Mouse (Mus musculus): ENCODE data around the gene Tex35. TPM values are rescaled to one million over a fixed set of nuclear protein-coding genes. Genes with fewer than 3 reads are reported as not detected.

The Tex35 gene
- polyA plus RNA-seq, 1 experiment from 2014 or later, result not detected

GRCm38 (mm10) chr1:157114492-157114891 is 6.0 kb upstream of the Tex35 start:
- H3K9ac ChIP-seq (replicated peaks), result no peak overlapping the region
- H3K9me3 ChIP-seq, result no peaks in the 10 kb centered on the region
- WGBS, result 48% methylated on average over 2 of the region's 2 CpGs
- H3K4me1 ChIP-seq, result no peaks in the 10 kb centered on the region
- H3K27ac ChIP-seq (replicated peaks), result no peak overlapping the region
- ATAC-seq (replicated peaks), result peak; percentile 69; the same call in 1 of the 2 replicates
- H3K36me3 ChIP-seq, result no peaks in the 10 kb centered on the region
- H3K4me2 ChIP-seq (replicated peaks), result no peak overlapping the region
- no peak overlapping the region for H3K4me3 ChIP-seq
- H3K27me3 ChIP-seq, result no peaks in the 10 kb centered on the region

- ATAC-seq (replicated peaks), result no peak
- Histone ChIP-seq H3K4me1 (no peaks in the 10 kb centered on the region), H3K27ac (replicated peaks) (no peak overlapping the region), H3K36me3 (no peaks in the 10 kb centered on the region), H3K4me3 (no peak overlapping the region), H3K4me2 (replicated peaks) (no peak overlapping the region), H3K9me3 (no peaks in the 10 kb centered on the region), H3K9ac (replicated peaks) (no peak overlapping the region), H3K27me3 (no peaks in the 10 kb centered on the region)
- 84% methylated on average over 6 of the region's 6 CpGs for WGBS
Observed at GRCm38 (mm10) chr1:157110287-157110835, 1.9 kb upstream of the Tex35 start.

- no peaks in the 10 kb centered on the region for H3K36me3 ChIP-seq
- H3K27ac ChIP-seq (replicated peaks), result peak overlapping the region; percentile 41
- no peaks in the 10 kb centered on the region for H3K27me3 ChIP-seq
- WGBS, result 15% methylated on average over 19 of the region's 19 CpGs
- 0 out of 2 replicates have a peak overlapping the region, but pooled peaks have one; percentile 9 for H3K9ac ChIP-seq (replicated peaks)
- H3K4me1 ChIP-seq, result peaks cover 8% of the 10 kb centered on the region; the same call in 1 of the 2 replicates
- peak overlapping the region; percentile 9 for H3K4me3 ChIP-seq
- H3K4me2 ChIP-seq (replicated peaks), result peak overlapping the region; percentile 30
- ATAC-seq (replicated peaks), result peak; percentile 86
- H3K9me3 ChIP-seq, result no peaks in the 10 kb centered on the region
Observed at GRCm38 (mm10) chr1:157101122-157101865, 7.2 kb downstream of the Tex35 start.

GRCm38 (mm10) chr1:157095534-157095933 is 12.9 kb downstream of the Tex35 start:
- no peaks in the 10 kb centered on the region for H3K36me3 ChIP-seq
- no peaks in the 10 kb centered on the region for H3K9me3 ChIP-seq
- H3K9ac ChIP-seq (replicated peaks), result no peak overlapping the region
- H3K4me1 ChIP-seq, result no peaks in the 10 kb centered on the region
- H3K27ac ChIP-seq (replicated peaks), result no peak overlapping the region
- no peak overlapping the region for H3K4me2 ChIP-seq (replicated peaks)
- WGBS, result 83% methylated on average over 4 of the region's 4 CpGs
- no peaks in the 10 kb centered on the region for H3K27me3 ChIP-seq
- H3K4me3 ChIP-seq, result no peak overlapping the region
- no peak for ATAC-seq (replicated peaks)

- no peak overlapping the region for H3K4me2 ChIP-seq (replicated peaks)
- 88% methylated on average over 1 of the region's 1 CpGs for WGBS
- no peak overlapping the region for H3K9ac ChIP-seq (replicated peaks)
- ATAC-seq (replicated peaks), result no peak
- no peak overlapping the region for H3K27ac ChIP-seq (replicated peaks)
- H3K9me3 ChIP-seq, result no peaks in the 10 kb centered on the region
- H3K4me1 ChIP-seq, result no peaks in the 10 kb centered on the region
- H3K36me3 ChIP-seq, result no peaks in the 10 kb centered on the region
- no peaks in the 10 kb centered on the region for H3K27me3 ChIP-seq
- H3K4me3 ChIP-seq, result no peak overlapping the region
Observed at GRCm38 (mm10) chr1:157092622-157093021, 15.9 kb downstream of the Tex35 start.

GRCm38 (mm10) chr1:157092140-157092539 is 16.3 kb downstream of the Tex35 start:
- Histone ChIP-seq H3K36me3 (no peaks in the 10 kb centered on the region), H3K9ac (replicated peaks) (no peak overlapping the region), H3K9me3 (no peaks in the 10 kb centered on the region), H3K4me1 (no peaks in the 10 kb centered on the region), H3K27me3 (no peaks in the 10 kb centered on the region), H3K4me2 (replicated peaks) (no peak overlapping the region), H3K4me3 (no peak overlapping the region), H3K27ac (replicated peaks) (no peak overlapping the region)
- no peak for ATAC-seq (replicated peaks)
- WGBS, result 55% methylated on average over 4 of the region's 4 CpGs

GRCm38 (mm10) chr1:157090835-157091234 is 17.6 kb downstream of the Tex35 start:
- no peak overlapping the region for H3K4me2 ChIP-seq (replicated peaks)
- H3K4me3 ChIP-seq, result no peak overlapping the region
- H3K4me1 ChIP-seq, result peaks cover 9% of the 10 kb centered on the region; the same call in 1 of the 2 replicates
- H3K9me3 ChIP-seq, result no peaks in the 10 kb centered on the region
- no peak overlapping the region for H3K27ac ChIP-seq (replicated peaks)
- no peak overlapping the region for H3K9ac ChIP-seq (replicated peaks)
- H3K36me3 ChIP-seq, result no peaks in the 10 kb centered on the region
- H3K27me3 ChIP-seq, result no peaks in the 10 kb centered on the region
- 82% methylated on average over 3 of the region's 3 CpGs for WGBS
- ATAC-seq (replicated peaks), result no peak

- H3K27ac ChIP-seq (replicated peaks), result no peak overlapping the region
- H3K4me3 ChIP-seq, result peak overlapping the region; percentile 41
- no peaks in the 10 kb centered on the region for H3K9me3 ChIP-seq
- WGBS, result 7% methylated on average over 25 of the region's 25 CpGs
- no peaks in the 10 kb centered on the region for H3K36me3 ChIP-seq
- ATAC-seq (replicated peaks), result peak; percentile 74
- peak overlapping the region; percentile 52 for H3K4me2 ChIP-seq (replicated peaks)
- H3K9ac ChIP-seq (replicated peaks), result peak overlapping the region; percentile 48
- H3K4me1 ChIP-seq, result peaks cover 9% of the 10 kb centered on the region; the same call in 1 of the 2 replicates
- H3K27me3 ChIP-seq, result no peaks in the 10 kb centered on the region
Observed at GRCm38 (mm10) chr1:157086097-157086994, 22.1 kb downstream of the Tex35 start.

- ATAC-seq (replicated peaks), result no peak
- no peak overlapping the region for H3K4me3 ChIP-seq
- H3K27me3 ChIP-seq, result no peaks in the 10 kb centered on the region
- H3K4me2 ChIP-seq (replicated peaks), result no peak overlapping the region
- no peak overlapping the region for H3K9ac ChIP-seq (replicated peaks)
- no peak overlapping the region for H3K27ac ChIP-seq (replicated peaks)
- H3K36me3 ChIP-seq, result no peaks in the 10 kb centered on the region
- H3K4me1 ChIP-seq, result peaks cover 17% of the 10 kb centered on the region
- 91% methylated on average over 4 of the region's 4 CpGs for WGBS
- no peaks in the 10 kb centered on the region for H3K9me3 ChIP-seq
Observed at GRCm38 (mm10) chr1:157082931-157083330, 25.5 kb downstream of the Tex35 start.

- Histone ChIP-seq H3K4me1 (peaks cover 20% of the 10 kb centered on the region), H3K27ac (replicated peaks) (no peak overlapping the region), H3K4me3 (no peak overlapping the region), H3K4me2 (replicated peaks) (no peak overlapping the region), H3K9ac (replicated peaks) (no peak overlapping the region), H3K9me3 (no peaks in the 10 kb centered on the region), H3K36me3 (no peaks in the 10 kb centered on the region), H3K27me3 (no peaks in the 10 kb centered on the region)
- WGBS, result 64% methylated on average over 8 of the region's 8 CpGs
- no peak for ATAC-seq (replicated peaks)
Observed at GRCm38 (mm10) chr1:157081999-157082398, 26.5 kb downstream of the Tex35 start.

GRCm38 (mm10) chr1:157081076-157081804 is 27.2 kb downstream of the Tex35 start:
- Histone ChIP-seq H3K9me3 (no peaks in the 10 kb centered on the region), H3K4me3 (no peak overlapping the region), H3K4me2 (replicated peaks) (no peak overlapping the region), H3K9ac (replicated peaks) (no peak overlapping the region), H3K27me3 (no peaks in the 10 kb centered on the region), H3K27ac (replicated peaks) (no peak overlapping the region), H3K36me3 (no peaks in the 10 kb centered on the region), H3K4me1 (peaks cover 23% of the 10 kb centered on the region)
- no peak for ATAC-seq (replicated peaks)
- WGBS, result 45% methylated on average over 15 of the region's 15 CpGs
